Mouse (Mus musculus) embryonic facial prominence, embryonic 13.5 days (tissue): ENCODE data around the gene Pam. TPM values are rescaled to one million over a fixed set of nuclear protein-coding genes. Genes with fewer than 3 reads are reported as not detected.

ENCODE experiments used
- ATAC-seq: fragments of 200-750 bp; cut with Nextera tagmentation; 2 replicates; pipeline ENCODE4 v1.8.0; 2017; ENCODE audit warnings: low read depth; ENCODE audit not compliant: insufficient number of reproducible peaks, insufficient read depth, low FRiP score, low TSS enrichment
- H3K27ac ChIP-seq: fragments of 300-500 bp; sonication (generic); 2 replicates; pipeline ENCODE4 v1.5.1; 2015; ENCODE audit warnings: moderate library complexity, mild to moderate bottlenecking, inconsistent platforms
- H3K27me3 ChIP-seq: fragments of 300-500 bp; sonication (generic); 2 replicates; pipeline ENCODE4 v1.6.1; 2015; ENCODE audit warnings: mild to moderate bottlenecking, inconsistent platforms
- H3K36me3 ChIP-seq: fragments of 300-500 bp; sonication (generic); 2 replicates; pipeline ENCODE4 v1.6.1; 2015; ENCODE audit warnings: mild to moderate bottlenecking, inconsistent platforms
- H3K4me1 ChIP-seq: fragments of 300-500 bp; sonication (generic); 2 replicates; pipeline ENCODE4 v1.6.1; 2015; ENCODE audit warnings: inconsistent platforms
- H3K4me2 ChIP-seq: fragments of 300-500 bp; sonication (generic); 2 replicates; pipeline ENCODE4 v1.6.1; 2015; ENCODE audit warnings: moderate library complexity, mild to moderate bottlenecking, inconsistent platforms
- H3K4me3 ChIP-seq: fragments of 300-500 bp; sonication (generic); 2 replicates; pipeline ENCODE4 v1.5.1; 2015; ENCODE audit warnings: mild to moderate bottlenecking, inconsistent platforms
- H3K9ac ChIP-seq: fragments of 300-500 bp; sonication (generic); 2 replicates; pipeline ENCODE4 v1.6.1; 2015; ENCODE audit warnings: mild to moderate bottlenecking, inconsistent platforms
- H3K9me3 ChIP-seq: fragments of 300-500 bp; sonication (generic); 2 replicates; pipeline ENCODE4 v1.6.1; 2016; ENCODE audit warnings: inconsistent platforms
- WGBS: fragments of 180-500 bp; shearing (Covaris S2); methylation state at CpG from one replicate; pipeline ENCODE4 v1.1.7; 2015; ENCODE audit warnings: mixed read lengths; 5-methylcytosine and 5-hydroxymethylcytosine counted together
- polyA plus RNA-seq: library from polyadenylated mRNA; unstranded; fragments of >200 nt; fragmentation: Nextera tagmentation; extraction: Ambion mirVana; gene quantifications from 2 replicates; pipeline ENCODE4 v1.2.1, GENCODE M21; 2015

The Pam gene
- polyA plus RNA-seq, 1 experiment from 2014 or later = 53.5 TPM

GRCm38 (mm10) chr1:97991976-97992375 lies 103.5 kb downstream of the Pam start:
- Histone ChIP-seq H3K9ac (no peak overlapping the region), H3K27ac (no peak overlapping the region), H3K27me3 (no peaks in the 10 kb centered on the region), H3K36me3 (no peaks in the 10 kb centered on the region), H3K9me3 (no peaks in the 10 kb centered on the region), H3K4me2 (no peak overlapping the region), H3K4me1 (no peaks in the 10 kb centered on the region), H3K4me3 (no peak overlapping the region)
- WGBS = 76% methylated on average over 3 of the region's 3 CpGs
- ATAC-seq = no peak

DNA sequence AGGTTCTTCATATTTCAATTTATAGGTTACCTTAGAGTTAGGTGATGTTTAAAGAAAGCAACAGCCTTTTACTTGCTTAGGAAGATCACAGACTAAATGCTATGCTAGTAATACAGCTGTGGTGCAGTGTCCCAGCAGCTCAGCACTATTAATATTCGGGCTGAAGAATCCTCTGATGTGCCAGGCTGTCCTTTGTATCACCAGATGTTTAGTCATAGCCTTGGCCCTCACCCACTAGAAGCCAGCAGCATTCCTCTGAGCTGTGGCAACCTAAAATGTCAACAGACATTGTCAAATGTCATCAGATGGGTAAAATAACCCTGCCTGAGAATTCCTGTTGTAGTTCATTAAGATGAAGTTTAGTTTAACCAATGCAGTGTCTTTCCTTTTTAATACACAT lies 112.3 kb downstream of the Pam start:
- Histone ChIP-seq H3K9ac (no peak overlapping the region), H3K9me3 (no peaks in the 10 kb centered on the region), H3K4me1 (no peaks in the 10 kb centered on the region), H3K4me2 (no peak overlapping the region), H3K27me3 (no peaks in the 10 kb centered on the region), H3K4me3 (no peak overlapping the region), H3K36me3 (no peaks in the 10 kb centered on the region), H3K27ac (no peak overlapping the region)
- 69% methylated on average over 1 of the region's 1 CpGs for WGBS
- no peak for ATAC-seq

GRCm38 (mm10) chr1:97979422-97979821 lies 116.0 kb downstream of the Pam start:
- Histone ChIP-seq H3K27ac (no peak overlapping the region), H3K4me2 (no peak overlapping the region), H3K4me3 (no peak overlapping the region), H3K9me3 (no peaks in the 10 kb centered on the region), H3K4me1 (no peaks in the 10 kb centered on the region), H3K27me3 (no peaks in the 10 kb centered on the region), H3K9ac (no peak overlapping the region), H3K36me3 (no peaks in the 10 kb centered on the region)
- 67% methylated on average over 1 of the region's 1 CpGs for whole genome bisulfite sequencing
- ATAC-seq = no peak

DNA sequence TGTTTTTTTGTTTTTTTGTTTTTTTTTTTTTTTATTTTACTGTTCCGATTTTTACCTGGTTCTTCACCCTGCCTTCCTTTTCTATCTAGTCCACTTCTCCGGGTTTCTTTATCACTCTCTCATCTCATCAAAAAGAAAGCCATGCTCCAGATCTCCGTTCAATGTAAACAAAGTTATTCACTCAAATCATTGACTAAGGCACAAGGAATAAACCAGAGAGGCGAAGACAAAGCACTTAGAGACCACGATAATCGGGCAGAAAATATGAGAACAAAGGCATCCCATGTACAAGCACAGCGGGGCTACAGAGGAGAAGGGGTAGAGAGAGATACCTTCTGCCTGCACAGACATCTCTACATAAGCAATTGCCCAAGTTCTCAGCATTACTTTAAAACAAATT lies 117.9 kb downstream of the Pam start:
- Histone ChIP-seq H3K4me1 (no peaks in the 10 kb centered on the region), H3K27ac (no peak overlapping the region; the same call in 1 of the 2 replicates), H3K9ac (0 out of 2 replicates have a peak overlapping the region, but pooled peaks have one; percentile 79), H3K4me2 (peak overlapping the region; percentile 84), H3K36me3 (no peaks in the 10 kb centered on the region), H3K9me3 (no peaks in the 10 kb centered on the region), H3K27me3 (no peaks in the 10 kb centered on the region), H3K4me3 (peak overlapping the region; percentile 62)
- WGBS = 22% methylated on average over 7 of the region's 7 CpGs
- ATAC-seq = no peak

DNA sequence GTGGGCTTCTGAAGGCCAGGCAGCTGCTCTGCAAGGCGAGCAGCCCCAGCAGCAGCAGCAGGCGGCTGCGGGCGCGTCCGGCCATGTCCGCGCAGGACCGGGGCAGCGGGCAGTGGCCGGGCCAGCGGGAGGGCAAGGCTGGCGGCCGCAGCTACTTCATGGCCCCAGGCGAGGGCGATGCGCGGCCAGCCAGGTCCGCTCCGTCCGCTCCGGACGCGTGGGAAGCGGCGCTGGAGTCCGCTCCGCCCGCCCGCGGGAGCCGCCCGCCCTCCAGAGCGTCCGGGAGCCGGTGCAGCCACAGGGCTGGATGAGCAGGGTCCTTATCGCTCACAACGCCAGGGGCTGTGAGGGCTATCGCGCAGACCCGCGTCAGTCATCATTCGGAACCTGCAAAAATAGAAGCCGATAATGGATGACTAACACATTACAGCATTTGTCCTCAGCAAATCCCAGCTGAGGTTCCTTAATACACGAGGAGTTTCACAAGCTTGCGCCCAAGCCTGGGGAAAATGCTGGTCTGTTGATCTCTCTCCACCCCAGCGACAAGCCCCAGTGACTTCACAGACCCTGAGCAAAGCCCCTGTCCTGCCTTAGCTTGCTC lies 118.5 kb downstream of the Pam start:
- Histone ChIP-seq H3K9me3 (no peaks in the 10 kb centered on the region), H3K27ac (peak overlapping the region; percentile 55; the same call in 1 of the 2 replicates), H3K36me3 (no peaks in the 10 kb centered on the region), H3K4me2 (peak overlapping the region; percentile 84), H3K4me1 (no peaks in the 10 kb centered on the region), H3K4me3 (peak overlapping the region; percentile 62), H3K27me3 (no peaks in the 10 kb centered on the region), H3K9ac (peak overlapping the region; percentile 79)
- WGBS = under 1% methylated on average over 47 of the region's 47 CpGs
- ATAC-seq = peak; percentile 71

GRCm38 (mm10) chr1:97976072-97976471 lies 119.4 kb downstream of the Pam start:
- Histone ChIP-seq H3K4me3 (peak overlapping the region; percentile 62), H3K36me3 (no peaks in the 10 kb centered on the region), H3K27me3 (no peaks in the 10 kb centered on the region), H3K27ac (no peak overlapping the region), H3K9ac (no peak overlapping the region), H3K9me3 (no peaks in the 10 kb centered on the region), H3K4me2 (peak overlapping the region; percentile 84), H3K4me1 (no peaks in the 10 kb centered on the region)
- ATAC-seq = no peak
- 66% methylated on average over 13 of the region's 13 CpGs for WGBS

- no peak overlapping the region for H3K27ac ChIP-seq
- no peaks in the 10 kb centered on the region for H3K9me3 ChIP-seq
- H3K4me3 ChIP-seq = no peak overlapping the region
- ATAC-seq = no peak
- WGBS = 78% methylated on average over 11 of the region's 11 CpGs
- H3K27me3 ChIP-seq = no peaks in the 10 kb centered on the region
- no peaks in the 10 kb centered on the region; the same call in 1 of the 2 replicates for H3K36me3 ChIP-seq
- no peaks in the 10 kb centered on the region for H3K4me1 ChIP-seq
- H3K4me2 ChIP-seq = no peak overlapping the region
- no peak overlapping the region for H3K9ac ChIP-seq
These were observed 120.5 kb downstream of the Pam start for GRCm38 (mm10) chr1:97974968-97975367.

DNA sequence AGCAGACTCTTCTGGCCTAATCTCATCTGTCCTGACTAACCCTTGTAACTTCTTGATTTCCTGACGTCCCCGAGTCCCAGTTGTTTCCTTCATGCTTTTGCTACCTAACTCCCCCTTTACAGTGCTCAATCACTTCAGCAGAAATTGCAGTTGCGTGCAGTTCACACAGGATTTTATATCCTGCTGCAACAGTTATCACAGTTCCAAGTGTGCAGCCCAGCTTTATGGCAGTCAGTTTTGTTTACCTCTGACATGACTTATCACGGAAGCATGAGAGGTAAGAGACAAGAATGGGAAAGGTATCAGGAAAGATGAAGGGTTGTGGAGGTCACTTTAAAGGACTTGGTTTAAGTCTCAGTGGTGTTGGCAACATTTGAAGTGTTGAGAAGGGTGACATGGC lies 125.7 kb downstream of the Pam start:
- Histone ChIP-seq H3K36me3 (no peaks in the 10 kb centered on the region; the same call in 1 of the 2 replicates), H3K9me3 (no peaks in the 10 kb centered on the region), H3K4me3 (no peak overlapping the region), H3K9ac (no peak overlapping the region), H3K4me2 (no peak overlapping the region), H3K27ac (no peak overlapping the region), H3K27me3 (no peaks in the 10 kb centered on the region), H3K4me1 (no peaks in the 10 kb centered on the region)
- WGBS = 80% methylated on average over 4 of the region's 4 CpGs
- ATAC-seq = no peak

DNA sequence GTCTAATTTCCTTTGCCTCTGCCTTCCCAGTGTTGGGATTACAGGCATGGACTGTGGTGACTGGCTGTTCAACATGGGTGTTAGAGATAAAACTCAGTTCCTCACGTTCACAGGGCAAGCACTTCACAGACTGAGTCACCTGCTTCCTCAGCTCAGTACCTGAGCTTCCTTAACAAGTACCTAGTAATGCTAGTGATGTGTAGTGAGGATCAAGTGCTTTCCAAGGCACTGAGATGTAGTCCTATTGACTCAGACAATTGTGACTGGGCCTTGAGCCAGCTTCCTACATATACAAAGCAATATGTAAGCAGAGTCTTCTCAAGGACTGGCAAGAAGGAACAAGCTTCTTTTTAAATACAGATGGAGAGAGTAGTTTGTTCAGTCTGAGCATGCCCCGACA lies 131.7 kb downstream of the Pam start:
- H3K4me2 ChIP-seq = no peak overlapping the region
- H3K9ac ChIP-seq = no peak overlapping the region
- no peak overlapping the region for H3K4me3 ChIP-seq
- no peaks in the 10 kb centered on the region for H3K4me1 ChIP-seq
- H3K9me3 ChIP-seq = no peaks in the 10 kb centered on the region
- H3K36me3 ChIP-seq = no peaks in the 10 kb centered on the region
- no peak overlapping the region for H3K27ac ChIP-seq
- no peaks in the 10 kb centered on the region for H3K27me3 ChIP-seq
- WGBS = 76% methylated on average over 2 of the region's 2 CpGs
- ATAC-seq = no peak

DNA sequence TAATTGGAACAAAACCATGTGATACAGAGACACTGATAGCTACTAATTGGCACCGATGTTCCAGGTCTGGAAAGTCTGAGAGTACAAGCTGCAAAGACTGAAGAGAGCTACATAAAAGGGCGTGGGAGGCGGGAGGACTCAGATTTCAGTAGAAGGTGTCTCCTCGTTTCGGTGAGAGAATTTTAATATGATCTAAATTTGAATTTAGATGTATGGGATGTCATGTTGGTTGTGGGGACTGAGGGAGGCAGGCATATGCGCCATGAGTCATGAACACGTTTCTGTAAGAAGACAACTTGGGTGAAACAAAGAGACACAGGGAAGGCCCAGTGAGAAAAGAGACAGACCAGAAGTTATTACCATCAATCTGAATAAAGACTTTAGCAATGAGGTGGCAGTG lies 133.3 kb downstream of the Pam start:
- H3K4me1 ChIP-seq = no peaks in the 10 kb centered on the region
- no peaks in the 10 kb centered on the region for H3K27me3 ChIP-seq
- no peak for ATAC-seq
- no peaks in the 10 kb centered on the region for H3K36me3 ChIP-seq
- H3K4me3 ChIP-seq = no peak overlapping the region
- H3K27ac ChIP-seq = no peak overlapping the region
- H3K9me3 ChIP-seq = no peaks in the 10 kb centered on the region
- H3K4me2 ChIP-seq = no peak overlapping the region
- 89% methylated on average over 7 of the region's 7 CpGs for WGBS
- H3K9ac ChIP-seq = no peak overlapping the region

DNA sequence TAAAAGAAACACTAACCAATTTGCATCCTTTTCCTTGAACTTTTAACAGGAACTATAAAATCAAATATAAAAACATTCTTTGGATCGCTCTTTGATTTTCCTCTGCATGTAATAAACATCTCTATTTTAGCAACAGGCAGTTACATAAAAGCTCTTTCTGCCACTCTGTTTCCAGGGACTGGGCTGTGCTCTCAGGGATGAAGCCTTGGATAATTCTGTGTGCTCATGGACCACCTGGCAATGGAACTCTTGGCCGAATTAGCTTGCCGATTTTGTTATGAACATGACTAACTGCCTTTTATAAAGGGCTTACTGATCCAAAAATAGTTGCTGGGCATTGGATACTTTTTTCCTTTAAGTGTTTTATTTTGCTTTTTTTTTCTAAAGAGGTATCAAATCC lies 134.8 kb downstream of the Pam start:
- H3K27ac ChIP-seq = no peak overlapping the region
- H3K4me2 ChIP-seq = no peak overlapping the region
- H3K27me3 ChIP-seq = no peaks in the 10 kb centered on the region
- no peak overlapping the region for H3K4me3 ChIP-seq
- 89% methylated on average over 3 of the region's 3 CpGs for WGBS
- H3K9ac ChIP-seq = no peak overlapping the region
- no peaks in the 10 kb centered on the region for H3K36me3 ChIP-seq
- ATAC-seq = no peak
- no peaks in the 10 kb centered on the region for H3K9me3 ChIP-seq
- no peaks in the 10 kb centered on the region for H3K4me1 ChIP-seq

DNA sequence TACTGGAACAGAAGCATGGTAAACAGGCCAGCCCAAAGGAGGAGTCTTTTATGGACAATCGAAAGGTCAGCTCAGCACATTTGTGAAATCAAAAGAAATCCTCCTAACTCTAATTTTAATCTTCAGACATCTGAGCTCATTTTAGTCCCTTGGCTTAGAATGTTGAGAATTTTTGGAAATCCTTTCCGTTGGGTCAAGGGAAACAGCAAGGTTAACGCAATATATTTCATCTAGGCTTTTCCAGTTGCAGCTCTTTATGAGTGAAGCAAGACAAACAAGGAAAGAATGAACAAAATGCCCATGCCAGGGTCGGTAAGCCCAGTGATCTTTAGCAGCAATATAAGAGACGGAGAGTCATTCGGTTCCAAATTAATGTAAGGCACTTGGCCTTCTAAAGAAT lies 135.3 kb downstream of the Pam start:
- Histone ChIP-seq H3K9me3 (no peaks in the 10 kb centered on the region), H3K4me1 (no peaks in the 10 kb centered on the region), H3K27me3 (no peaks in the 10 kb centered on the region), H3K4me3 (no peak overlapping the region), H3K4me2 (no peak overlapping the region), H3K27ac (no peak overlapping the region), H3K9ac (no peak overlapping the region), H3K36me3 (no peaks in the 10 kb centered on the region)
- WGBS = 89% methylated on average over 6 of the region's 6 CpGs
- no peak for ATAC-seq
